Mouse (Mus musculus): ENCODE results near the gene Gm10277.

Gene Gm10277

GRCm38 (mm10) chr11:77787707-77788106 lies at the start of gene Gm10277:
Gene Gm10277, minus strand, starts transcription at chr11:77787747.
- DNase-seq (ENCODE audit: low read depth, low spot score) = no peak

GRCm38 (mm10) chr11:77836751-77837150 lies 49.2 kb upstream of the Gm10277 start:
- peak; percentile 62 for DNase-seq (ENCODE audit: low read depth, low spot score)

DNA sequence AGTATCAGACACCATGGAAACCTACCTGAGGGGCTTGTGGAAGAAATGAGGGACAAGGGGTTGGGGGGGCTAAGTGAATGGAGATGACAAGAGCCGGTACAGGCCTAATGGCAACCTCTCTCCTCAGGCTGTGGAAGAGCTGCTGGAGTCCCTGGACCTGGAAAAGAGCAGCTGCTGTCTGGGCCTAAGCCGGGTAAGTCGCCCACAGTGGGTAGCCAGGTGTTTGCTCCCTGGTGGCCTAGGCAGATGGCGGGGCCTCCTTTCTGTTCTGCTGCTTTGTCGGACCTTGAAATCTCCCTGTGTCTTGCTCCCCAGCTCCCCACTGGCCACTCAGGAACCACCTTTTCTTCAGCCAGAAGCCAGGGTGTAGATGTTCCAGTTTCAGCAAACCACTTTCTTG lies 48.7 kb upstream of the Gm10277 start:
- no peak for DNase-seq (ENCODE audit: low read depth, low spot score)

- peak; percentile 24 for DNase-seq (ENCODE audit: low read depth, low spot score)
Observed at GRCm38 (mm10) chr11:77835109-77835508, 47.6 kb upstream of the Gm10277 start.

GRCm38 (mm10) chr11:77832541-77832940 lies 45.0 kb upstream of the Gm10277 start:
- DNase-seq (ENCODE audit: low read depth, low spot score) = no peak

DNA sequence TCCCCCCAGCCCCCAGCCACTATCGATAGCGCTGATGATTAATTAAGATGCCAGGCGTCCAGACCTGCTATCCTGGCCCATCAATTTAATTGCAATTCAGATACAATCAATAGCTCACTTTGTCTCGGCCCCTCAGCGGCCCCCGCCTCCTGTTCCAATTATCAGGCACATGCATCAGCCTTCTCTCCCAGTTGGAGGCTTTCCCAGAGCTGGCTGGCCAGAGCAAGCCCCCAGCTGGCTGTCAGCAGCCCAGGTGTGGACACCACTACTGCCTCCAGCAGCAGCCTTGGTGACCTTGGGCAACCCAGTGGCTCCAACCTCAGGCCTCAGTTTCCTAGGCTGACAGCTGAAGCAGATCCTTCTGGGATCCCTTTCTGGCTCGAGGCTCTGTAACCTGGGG lies 43.3 kb upstream of the Gm10277 start:
- no peak for DNase-seq (ENCODE audit: low read depth, low spot score)

- no peak for DNase-seq (ENCODE audit: low read depth, low spot score)
Observed at GRCm38 (mm10) chr11:77829043-77829841, 41.7 kb upstream of the Gm10277 start.

GRCm38 (mm10) chr11:77828163-77828562 lies 40.6 kb upstream of the Gm10277 start:
- DNase-seq (ENCODE audit: low read depth, low spot score) = no peak

- peak; percentile 82 for DNase-seq (ENCODE audit: low read depth, low spot score)
Observed at GRCm38 (mm10) chr11:77827241-77827995, 39.9 kb upstream of the Gm10277 start.

GRCm38 (mm10) chr11:77826311-77826710 lies 38.8 kb upstream of the Gm10277 start:
- DNase-seq (ENCODE audit: low read depth, low spot score) = no peak

DNA sequence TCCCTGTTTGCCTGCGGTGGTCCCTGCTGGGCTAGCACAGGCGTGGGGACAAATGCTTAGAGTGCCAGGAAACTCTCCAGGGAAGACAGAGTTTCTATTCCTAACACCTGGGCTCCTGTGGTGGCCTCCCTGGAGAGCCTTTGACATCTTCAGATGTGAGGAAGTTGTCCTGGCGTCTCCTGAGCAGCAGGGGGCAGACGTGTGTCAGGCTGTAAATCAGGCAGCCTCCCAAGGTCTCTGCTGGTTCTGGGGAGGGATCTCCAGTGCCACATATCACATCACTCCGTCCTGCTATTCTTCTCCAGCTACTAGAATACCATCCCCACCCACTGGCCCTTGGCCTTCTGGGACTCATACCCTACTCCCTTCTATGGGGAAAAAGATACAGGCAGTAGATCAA lies 38.3 kb upstream of the Gm10277 start:
- peak; percentile 73 for DNase-seq (ENCODE audit: low read depth, low spot score)

DNA sequence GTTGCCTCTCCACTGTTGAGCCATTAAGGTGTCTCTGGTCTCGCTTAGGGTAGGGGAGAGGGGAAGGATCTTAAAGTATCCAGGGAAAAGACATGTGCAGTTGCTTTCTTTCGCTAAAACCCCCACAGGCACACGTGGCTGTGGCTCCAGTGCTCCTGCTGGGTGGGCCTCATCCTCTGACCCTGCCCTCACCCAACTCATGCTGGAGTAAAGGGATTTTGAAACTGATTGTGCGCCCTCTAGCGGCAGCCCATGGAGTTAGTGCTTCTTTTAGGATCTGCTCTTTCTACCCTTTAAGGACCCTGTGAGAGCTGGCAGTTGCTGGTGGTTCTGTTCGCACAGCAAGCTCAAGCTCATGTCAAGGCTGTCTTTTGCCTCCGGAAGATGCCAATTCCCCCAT lies 35.2 kb upstream of the Gm10277 start:
- peak; percentile 74 for DNase-seq (ENCODE audit: low read depth, low spot score)

DNA sequence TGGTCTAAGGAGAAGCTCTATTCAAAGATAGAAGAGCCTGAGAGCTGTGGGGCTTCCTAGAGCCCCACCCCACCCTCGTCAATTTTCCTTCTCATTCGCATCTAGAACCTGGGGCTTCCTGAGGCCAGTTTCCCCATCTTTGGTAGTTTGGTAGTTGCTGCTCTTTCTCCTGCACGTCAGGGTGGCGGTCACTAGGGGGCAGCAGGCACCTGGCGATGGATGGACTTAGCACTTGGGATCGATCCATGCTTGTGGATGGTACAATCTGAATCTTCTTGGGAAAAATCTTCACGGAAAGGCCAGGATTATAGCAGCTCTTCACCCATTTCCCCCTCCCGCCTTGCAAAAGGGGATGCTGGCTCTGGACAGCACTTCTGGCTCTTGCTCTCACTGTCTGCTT lies 34.1 kb upstream of the Gm10277 start:
- peak; percentile 65 for DNase-seq (ENCODE audit: low read depth, low spot score)

GRCm38 (mm10) chr11:77816003-77816402 lies 28.5 kb upstream of the Gm10277 start:
- DNase-seq (ENCODE audit: low read depth, low spot score) = peak; percentile 78

DNA sequence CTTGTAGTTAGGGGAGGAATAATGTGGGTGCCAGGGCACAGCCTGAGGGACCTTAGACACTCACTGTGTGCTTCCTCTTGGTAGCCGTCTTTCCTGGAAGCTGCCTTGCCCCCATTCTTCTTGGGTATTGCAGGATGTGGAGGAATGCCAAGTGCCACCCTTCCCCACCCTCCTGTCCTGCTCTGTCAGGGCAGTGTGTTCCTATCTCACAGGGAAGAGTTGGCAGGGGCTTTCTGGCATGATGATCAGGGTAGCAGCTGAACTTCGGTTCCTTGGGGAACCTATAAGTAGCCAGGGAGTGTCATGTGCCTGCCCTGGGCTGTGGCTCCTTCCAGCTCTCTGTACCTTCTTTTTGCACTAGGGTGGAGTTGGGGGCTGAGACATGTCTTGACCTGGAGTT lies 26.4 kb upstream of the Gm10277 start:
- DNase-seq (ENCODE audit: low read depth, low spot score) = no peak

DNA sequence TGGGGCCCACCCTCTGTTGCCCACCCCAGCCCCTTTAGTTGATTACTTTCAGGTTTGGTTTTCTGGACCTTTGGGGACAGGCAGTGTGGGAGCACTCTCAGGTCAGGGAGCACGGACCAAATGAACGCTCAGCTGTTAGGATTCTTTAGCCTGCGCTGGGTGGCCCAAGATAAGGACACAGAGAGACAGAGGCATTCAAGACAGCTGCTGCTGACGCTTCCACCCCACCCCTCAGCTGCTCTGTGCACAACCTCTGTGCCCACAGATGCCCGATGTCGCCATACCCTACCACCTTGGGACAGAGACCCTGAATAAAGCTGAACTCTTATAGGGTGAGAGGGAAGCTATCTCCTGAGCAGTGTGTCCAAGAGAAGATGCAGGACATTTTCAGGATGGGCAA lies 22.5 kb upstream of the Gm10277 start:
- DNase-seq (ENCODE audit: low read depth, low spot score) = no peak

DNA sequence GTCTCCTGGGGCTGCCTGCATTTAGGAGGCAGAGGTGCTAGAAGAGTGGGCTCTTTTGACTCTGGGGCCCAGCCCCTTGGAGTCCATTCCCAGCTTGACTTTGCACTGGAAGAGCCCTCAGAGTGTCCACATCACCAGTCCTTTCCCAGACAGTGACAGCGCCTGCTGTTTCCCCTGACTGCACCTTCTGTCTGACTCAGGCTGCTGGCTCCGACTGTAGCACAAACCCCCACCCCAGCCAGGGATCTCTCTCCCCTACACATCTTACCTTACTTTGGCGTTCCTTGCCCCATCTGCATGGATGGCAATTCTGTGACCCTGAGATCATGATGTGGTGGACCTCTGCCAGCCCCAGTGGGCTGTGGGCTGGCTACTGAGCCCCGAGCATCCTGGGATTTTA lies 21.7 kb upstream of the Gm10277 start:
- DNase-seq (ENCODE audit: low read depth, low spot score) = no peak

DNA sequence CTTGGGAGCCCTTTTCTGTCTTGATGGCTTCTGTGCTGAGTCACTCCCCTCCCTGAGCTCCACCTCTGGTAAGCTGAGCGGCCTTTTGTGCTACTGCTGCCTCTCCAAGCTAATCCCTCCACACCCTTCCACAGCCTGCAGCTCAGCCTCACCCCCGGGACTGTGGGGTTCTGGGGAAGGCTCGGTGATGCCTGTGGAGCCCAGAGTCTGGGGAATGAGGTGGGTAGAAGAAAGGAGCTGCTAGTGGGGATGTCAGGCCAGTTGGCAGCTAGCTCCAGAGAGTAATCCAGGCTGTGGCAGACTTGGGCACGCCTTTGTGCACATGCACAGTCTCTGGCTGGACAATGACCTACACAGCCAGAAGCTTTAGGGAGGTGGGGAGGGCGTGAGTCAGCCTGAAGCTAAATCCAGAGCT lies 20.5 kb upstream of the Gm10277 start:
- peak; percentile 40 for DNase-seq (ENCODE audit: low read depth, low spot score)

GRCm38 (mm10) chr11:77806855-77807254 lies 19.3 kb upstream of the Gm10277 start:
- no peak for DNase-seq (ENCODE audit: low read depth, low spot score)

DNA sequence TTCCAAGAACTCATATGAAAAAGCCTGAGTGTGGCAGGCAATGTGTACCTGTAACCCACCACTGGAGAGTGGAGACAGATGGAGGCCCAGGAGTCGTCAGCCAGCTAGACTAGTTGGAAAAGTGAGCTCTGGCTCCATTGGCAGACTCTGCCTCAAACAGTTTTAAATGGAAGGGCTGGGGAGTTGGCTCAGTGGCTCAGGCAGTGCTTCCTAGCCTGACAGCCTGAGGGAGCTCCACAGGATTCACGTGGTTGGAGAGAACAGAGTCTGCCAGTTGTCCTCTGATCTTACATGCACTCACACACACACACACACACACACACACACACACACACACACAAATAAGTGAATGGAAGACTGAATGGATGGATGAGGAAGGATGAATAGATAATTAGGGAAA lies 18.7 kb upstream of the Gm10277 start:
- DNase-seq (ENCODE audit: low read depth, low spot score) = no peak

DNA sequence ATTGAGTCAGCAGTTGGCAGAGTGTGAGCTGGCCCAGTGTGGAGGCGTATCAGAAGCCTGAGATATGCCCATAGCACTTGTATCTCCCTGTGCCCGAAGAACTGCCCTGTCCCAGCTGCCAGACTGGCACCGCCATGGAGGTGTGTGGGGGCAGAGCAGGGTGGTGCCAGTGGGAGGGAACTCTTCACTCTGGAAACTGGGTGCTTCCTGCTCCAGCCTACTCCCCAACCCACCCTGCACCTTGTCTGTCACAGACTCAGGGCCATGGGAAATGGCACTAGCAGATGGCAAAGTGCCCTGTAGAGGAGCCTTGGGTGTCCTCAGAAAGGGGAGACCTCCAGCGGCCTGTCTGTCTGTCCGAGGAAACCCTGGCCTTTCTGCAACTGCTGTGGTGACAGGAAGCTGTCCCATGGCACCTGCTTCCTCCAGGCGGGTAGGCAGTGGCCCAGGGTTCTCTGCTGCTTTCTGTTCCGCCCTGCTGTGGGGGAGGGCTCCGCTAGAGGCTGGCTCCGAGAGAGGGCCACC lies 14.9 kb upstream of the Gm10277 start:
- DNase-seq (ENCODE audit: low read depth, low spot score) = no peak

DNA sequence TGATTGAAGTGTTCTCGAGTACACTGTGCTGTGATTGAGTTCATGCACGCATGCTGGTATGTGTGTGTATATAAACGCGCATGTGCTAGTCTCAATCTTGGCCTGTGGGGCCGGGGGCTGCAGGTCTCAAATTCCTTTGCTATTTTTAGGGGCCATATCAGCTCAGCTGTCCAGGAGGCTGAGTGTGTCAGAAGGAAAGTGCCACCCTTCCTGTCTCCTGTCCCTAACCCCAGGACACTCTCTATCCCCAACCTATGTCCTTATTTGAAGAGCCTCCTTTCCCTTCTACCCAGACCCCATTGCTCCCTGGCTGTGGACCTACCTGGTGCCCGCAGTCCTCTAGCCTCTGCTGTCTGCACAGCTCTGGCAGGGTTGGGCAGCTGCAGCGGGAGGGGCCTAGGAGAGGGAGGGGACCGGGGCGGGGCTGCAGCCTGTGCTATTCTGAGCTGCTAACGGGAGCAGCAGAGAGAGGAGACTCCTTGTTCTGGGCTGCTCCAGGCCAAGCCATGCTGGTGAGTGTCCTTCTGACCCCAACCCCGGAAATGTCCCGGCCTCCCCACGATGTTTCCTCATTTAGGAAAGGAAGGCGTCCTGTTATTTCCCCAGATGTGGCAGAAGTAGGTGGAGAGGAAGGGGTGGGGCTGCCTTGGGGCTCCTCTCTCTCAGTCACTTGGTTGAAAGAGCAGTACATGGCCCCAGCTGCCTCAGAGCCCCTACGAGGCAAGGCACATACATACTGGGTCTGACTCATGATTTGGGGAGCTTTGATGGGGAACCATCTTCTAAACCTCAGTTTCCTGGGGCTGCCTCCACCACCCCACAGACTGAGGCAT lies 13.5 kb upstream of the Gm10277 start:
- peak; percentile 54 for DNase-seq (ENCODE audit: low read depth, low spot score)
